Mouse (Mus musculus): Measurements from ENCODE around the gene Qpct. TPM values are rescaled to one million over a fixed set of nuclear protein-coding genes. Genes with fewer than 3 reads are reported as not detected.
"Not testable (repeated sequence)": the region's sequence is repeated elsewhere in the genome, so short reads cannot be mapped to it uniquely, and the experiment has no call there.

The Qpct gene
- total RNA-seq, 1 experiment: 2.2 TPM

- H3K36me3 ChIP-seq (ENCODE audit: control insufficient read depth, insufficient read depth, low read length, poor library complexity, severe bottlenecking): no peaks in the 10 kb centered on the region
- no peak overlapping the region for H3K4me3 ChIP-seq (ENCODE audit: insufficient read depth in 1 of 2, low read depth in 1 of 2, low read length in 2 of 2, poor library complexity in 1 of 2, severe bottlenecking in 1 of 2)
- no peaks in the 10 kb centered on the region for H3K9me3 ChIP-seq (ENCODE audit: control insufficient read depth, insufficient read depth, low read depth, low read length)
- H3K27ac ChIP-seq (ENCODE audit: insufficient read depth, low read depth, low read length, poor library complexity, severe bottlenecking): no peak overlapping the region
- in situ Hi-C loops (cut with MboI; ENCODE audit: low sequenced_read_pairs in 2 of 2, unreplicated experiment in 2 of 2): loop anchor here in 1 of 2 experiments (5.0 to 25.0 kb wide), 2 partner anchors 474 to 729 kb away; no protein-coding TSS in a partner anchor
- TF ChIP-seq HCFC1 (IDR thresholded peaks at IDR 0.05; ENCODE audit: borderline replicate concordance, insufficient read depth, low read length) (no peak), CHD2 (IDR thresholded peaks at IDR 0.05; ENCODE audit: low read depth, low read length) (no peak), ZC3H11A (IDR thresholded peaks at IDR 0.05; ENCODE audit: borderline replicate concordance, low read depth, low read length) (no peak), MAFK (IDR thresholded peaks at IDR 0.05; ENCODE audit: insufficient read depth, low read depth, low read length) (no peak), ZNF384 (IDR thresholded peaks at IDR 0.05; ENCODE audit: low read depth, low read length) (no peak)
- no peak overlapping the region for H3K9ac ChIP-seq (ENCODE audit: insufficient read depth, low read depth, low read length, poor library complexity, severe bottlenecking)
- DNase-seq (ENCODE audit: low read depth, low spot score): no peak
- no peaks in the 10 kb centered on the region for H3K4me1 ChIP-seq (ENCODE audit: control insufficient read depth in 2 of 2, insufficient read depth in 2 of 2, low read length in 2 of 2, poor library complexity in 1 of 2)
These were observed 56.5 kb downstream of the Qpct start for GRCm38 (mm10) chr17:79108238-79108637.

- in situ Hi-C loops (cut with MboI; ENCODE audit: low sequenced_read_pairs in 2 of 2, unreplicated experiment in 2 of 2): loop anchor here in 1 of 2 experiments (5.0 to 25.0 kb wide), 2 partner anchors 473 to 728 kb away; no protein-coding TSS in a partner anchor
- Histone ChIP-seq H3K4me3 (ENCODE audit: insufficient read depth in 1 of 2, low read depth in 1 of 2, low read length in 2 of 2, poor library complexity in 1 of 2, severe bottlenecking in 1 of 2) (no peak overlapping the region), H3K4me1 (ENCODE audit: control insufficient read depth in 2 of 2, insufficient read depth in 2 of 2, low read length in 2 of 2, poor library complexity in 1 of 2) (no peaks in the 10 kb centered on the region), H3K9me3 (ENCODE audit: control insufficient read depth, insufficient read depth, low read depth, low read length) (no peaks in the 10 kb centered on the region), H3K36me3 (ENCODE audit: control insufficient read depth, insufficient read depth, low read length, poor library complexity, severe bottlenecking) (no peaks in the 10 kb centered on the region), H3K27ac (ENCODE audit: insufficient read depth, low read depth, low read length, poor library complexity, severe bottlenecking) (no peak overlapping the region), H3K9ac (ENCODE audit: insufficient read depth, low read depth, low read length, poor library complexity, severe bottlenecking) (no peak overlapping the region)
- TF ChIP-seq CHD2 (IDR thresholded peaks at IDR 0.05; ENCODE audit: low read depth, low read length) (no peak), ZNF384 (IDR thresholded peaks at IDR 0.05; ENCODE audit: low read depth, low read length) (no peak), MAFK (IDR thresholded peaks at IDR 0.05; ENCODE audit: insufficient read depth, low read depth, low read length) (no peak), HCFC1 (IDR thresholded peaks at IDR 0.05; ENCODE audit: borderline replicate concordance, insufficient read depth, low read length) (no peak), ZC3H11A (IDR thresholded peaks at IDR 0.05; ENCODE audit: borderline replicate concordance, low read depth, low read length) (no peak)
- no peak for DNase-seq (ENCODE audit: low read depth, low spot score)
These were observed 57.9 kb downstream of the Qpct start for GRCm38 (mm10) chr17:79109576-79109975.

GRCm38 (mm10) chr17:79110936-79111348 lies 59.2 kb downstream of the Qpct start:
- Histone ChIP-seq H3K9me3 (ENCODE audit: control insufficient read depth, insufficient read depth, low read depth, low read length) (no peaks in the 10 kb centered on the region), H3K9ac (ENCODE audit: insufficient read depth, low read depth, low read length, poor library complexity, severe bottlenecking) (no peak overlapping the region), H3K36me3 (ENCODE audit: control insufficient read depth, insufficient read depth, low read length, poor library complexity, severe bottlenecking) (no peaks in the 10 kb centered on the region), H3K4me3 (ENCODE audit: insufficient read depth in 1 of 2, low read depth in 1 of 2, low read length in 2 of 2, poor library complexity in 1 of 2, severe bottlenecking in 1 of 2) (no peak overlapping the region), H3K4me1 (ENCODE audit: control insufficient read depth in 2 of 2, insufficient read depth in 2 of 2, low read length in 2 of 2, poor library complexity in 1 of 2) (no peaks in the 10 kb centered on the region), H3K27ac (ENCODE audit: insufficient read depth, low read depth, low read length, poor library complexity, severe bottlenecking) (no peak overlapping the region)
- TF ChIP-seq ZC3H11A (IDR thresholded peaks at IDR 0.05; ENCODE audit: borderline replicate concordance, low read depth, low read length): peak; percentile 98
- TF ChIP-seq MAFK (IDR thresholded peaks at IDR 0.05; ENCODE audit: insufficient read depth, low read depth, low read length): no peak
- peak; percentile 31 for DNase-seq (ENCODE audit: low read depth, low spot score)
- in situ Hi-C loops (cut with MboI; ENCODE audit: low sequenced_read_pairs in 2 of 2, unreplicated experiment in 2 of 2): loop anchor here (10.0 to 25.0 kb wide), 2 partner anchors 464 to 726 kb away; no protein-coding TSS in a partner anchor

GRCm38 (mm10) chr17:79115248-79115647 lies 63.5 kb downstream of the Qpct start:
- not testable (repeated sequence) for H3K4me1 ChIP-seq (ENCODE audit: control insufficient read depth in 2 of 2, insufficient read depth in 2 of 2, low read length in 2 of 2, poor library complexity in 1 of 2); H3K4me3 ChIP-seq (ENCODE audit: insufficient read depth in 1 of 2, low read depth in 1 of 2, low read length in 2 of 2, poor library complexity in 1 of 2, severe bottlenecking in 1 of 2); H3K9ac ChIP-seq (ENCODE audit: insufficient read depth, low read depth, low read length, poor library complexity, severe bottlenecking); H3K36me3 ChIP-seq (ENCODE audit: control insufficient read depth, insufficient read depth, low read length, poor library complexity, severe bottlenecking); H3K9me3 ChIP-seq (ENCODE audit: control insufficient read depth, insufficient read depth, low read depth, low read length); H3K27ac ChIP-seq (ENCODE audit: insufficient read depth, low read depth, low read length, poor library complexity, severe bottlenecking); DNase-seq (ENCODE audit: low read depth, low spot score)
- in situ Hi-C loops (cut with MboI; ENCODE audit: low sequenced_read_pairs in 2 of 2, unreplicated experiment in 2 of 2): loop anchor here (10.0 to 25.0 kb wide), 2 partner anchors 460 to 722 kb away; no protein-coding TSS in a partner anchor

GRCm38 (mm10) chr17:79119066-79119465 lies 67.4 kb downstream of the Qpct start:
- Histone ChIP-seq H3K27ac (ENCODE audit: insufficient read depth, low read depth, low read length, poor library complexity, severe bottlenecking) (no peak overlapping the region), H3K4me1 (ENCODE audit: control insufficient read depth in 2 of 2, insufficient read depth in 2 of 2, low read length in 2 of 2, poor library complexity in 1 of 2) (no peaks in the 10 kb centered on the region), H3K9ac (ENCODE audit: insufficient read depth, low read depth, low read length, poor library complexity, severe bottlenecking) (no peak overlapping the region), H3K36me3 (ENCODE audit: control insufficient read depth, insufficient read depth, low read length, poor library complexity, severe bottlenecking) (no peaks in the 10 kb centered on the region), H3K9me3 (ENCODE audit: control insufficient read depth, insufficient read depth, low read depth, low read length) (no peaks in the 10 kb centered on the region), H3K4me3 (ENCODE audit: insufficient read depth in 1 of 2, low read depth in 1 of 2, low read length in 2 of 2, poor library complexity in 1 of 2, severe bottlenecking in 1 of 2) (no peak overlapping the region)
- TF ChIP-seq ZNF384 (IDR thresholded peaks at IDR 0.05; ENCODE audit: low read depth, low read length) (no peak), CHD2 (IDR thresholded peaks at IDR 0.05; ENCODE audit: low read depth, low read length) (no peak), ZC3H11A (IDR thresholded peaks at IDR 0.05; ENCODE audit: borderline replicate concordance, low read depth, low read length) (no peak)
- in situ Hi-C loops (cut with MboI; ENCODE audit: low sequenced_read_pairs in 2 of 2, unreplicated experiment in 2 of 2): loop anchor here (10.0 to 25.0 kb wide), 2 partner anchors 456 to 718 kb away; no protein-coding TSS in a partner anchor
- DNase-seq (ENCODE audit: low read depth, low spot score): no peak
